Mouse (Mus musculus) liver, embryonic 14.5 days (tissue): ENCODE data around the gene Slc34a3. TPM values are rescaled to one million over a fixed set of nuclear protein-coding genes. Genes with fewer than 3 reads are reported as not detected.

Experiments used
- ATAC-seq: fragments of 200-750 bp; cut with Nextera tagmentation; 2 replicates; pipeline ENCODE4 v1.8.0; 2017; ENCODE audit warnings: moderate number of reproducible peaks, mild to moderate bottlenecking, moderate library complexity; ENCODE audit not compliant: insufficient read depth
- DNase-seq, 3 experiments: peaks; one replicate each; pipeline ENCODE4 v3.0.0-alpha.2; 2012 to 2013; ENCODE audit warnings: low read depth in 3 of 3, low spot score in 3 of 3
- H3K27ac ChIP-seq: fragments of 300-500 bp; sonication (generic); 2 replicates; pipeline ENCODE4 v1.5.1; 2014; ENCODE audit warnings: moderate library complexity, mild to moderate bottlenecking, control low read depth, inconsistent platforms
- H3K27me3 ChIP-seq: fragments of 300-500 bp; sonication (generic); 2 replicates; pipeline ENCODE4 v1.6.1; 2014; ENCODE audit warnings: mild to moderate bottlenecking, low read length, moderate library complexity; ENCODE audit not compliant: control insufficient read depth, insufficient read depth
- H3K36me3 ChIP-seq: fragments of 300-500 bp; sonication (generic); replicated peaks from 2 replicates; pipeline ENCODE4 v1.6.1; 2014; ENCODE audit warnings: low read depth; ENCODE audit not compliant: control insufficient read depth, insufficient read depth
- H3K4me1 ChIP-seq, 2 experiments: fragments of 200-500 bp in 1 of 2; fragments of 300-500 bp in 1 of 2; sonication (generic) in 1 of 2; replicated peaks; 2 replicates each; pipeline ENCODE4 v1.6.1; 2012 to 2014; ENCODE audit warnings: antibody characterized with exemption in 1 of 2, inconsistent platforms in 1 of 2, low read length in 1 of 2; ENCODE audit not compliant: control insufficient read depth in 2 of 2, insufficient read depth in 2 of 2
- H3K4me2 ChIP-seq: fragments of 300-500 bp; sonication (generic); 2 replicates; pipeline ENCODE4 v1.6.1; 2014; ENCODE audit warnings: low read depth, mild to moderate bottlenecking, control low read depth, moderate library complexity
- H3K4me3 ChIP-seq, 2 experiments: fragments of 200-500 bp in 1 of 2; fragments of 300-500 bp in 1 of 2; sonication (generic) in 1 of 2; 2 replicates each; pipeline ENCODE4 v1.5.1; 2012 to 2014; ENCODE audit warnings: low read depth in 2 of 2, low read length in 2 of 2, mild to moderate bottlenecking in 2 of 2, control low read depth in 1 of 2, inconsistent platforms in 1 of 2, moderate library complexity in 1 of 2; ENCODE audit not compliant: insufficient read depth in 1 of 2
- H3K9ac ChIP-seq: fragments of 300-500 bp; sonication (generic); replicated peaks from 2 replicates; pipeline ENCODE4 v1.6.1; 2014; ENCODE audit warnings: mild to moderate bottlenecking, control low read depth, moderate library complexity
- H3K9me3 ChIP-seq: fragments of 300-500 bp; sonication (generic); 2 replicates; pipeline ENCODE4 v1.6.1; 2016; ENCODE audit warnings: low read length, mixed read lengths; ENCODE audit not compliant: control insufficient read depth
- CTCF ChIP-seq: IDR thresholded peaks from 2 replicates; pipeline ENCODE4 v1.5.1; 2016; ENCODE audit warnings: antibody characterized with exemption, low read depth, control low read depth
- EP300 ChIP-seq: IDR thresholded peaks from 2 replicates; pipeline ENCODE4 v1.6.1; 2016; ENCODE audit warnings: antibody characterized with exemption, low read depth
- WGBS: fragments of 180-500 bp; shearing (Covaris S2); extraction: QIAGEN DNeasy Blood & Tissue Kit; methylation state at CpG from one replicate; pipeline ENCODE4 v1.1.7; 2014; ENCODE audit not compliant: insufficient replicate concordance; 5-methylcytosine and 5-hydroxymethylcytosine counted together
- polyA plus RNA-seq, 2 experiments: library from polyadenylated mRNA; depleted of rRNA in 1 of 2; stranded (reverse) in 1 of 2; unstranded in 1 of 2; fragments of >200 nt; fragmentation: Nextera tagmentation in 1 of 2; extraction: Ambion mirVana in 1 of 2; gene quantifications; 2 replicates each; pipeline versions ENCODE4 v1.2.1 to v1.2.3; 2012 to 2014

Slc34a3 gene
- polyA plus RNA-seq, 2 experiments = 0.01 TPM; not detected in 1

DNA sequence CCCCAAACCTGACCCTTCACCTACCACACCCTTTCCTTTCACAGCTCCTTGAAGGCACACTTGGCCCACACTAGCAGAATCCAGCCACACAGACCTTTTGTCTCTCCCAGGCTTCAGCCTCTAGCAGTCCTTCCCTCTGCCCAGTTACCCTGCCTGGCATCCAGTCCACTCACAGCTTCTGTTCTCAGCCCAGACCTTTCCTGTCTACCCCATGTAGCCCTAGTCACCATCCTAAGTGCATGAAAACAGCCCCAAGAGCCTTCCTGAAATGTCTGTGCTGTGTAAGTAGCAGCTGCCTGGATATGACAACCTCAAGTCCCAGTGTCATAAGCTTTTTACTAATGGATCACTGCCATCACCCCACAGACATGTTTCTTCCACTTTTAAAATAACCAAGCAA lies 36.2 kb downstream of the Slc34a3 start:
- Histone ChIP-seq H3K27me3 (no peaks in the 10 kb centered on the region), H3K9me3 (no peaks in the 10 kb centered on the region), H3K27ac (no peak overlapping the region), H3K9ac (no peak overlapping the region), H3K36me3 (peaks cover 38% of the 10 kb centered on the region), H3K4me3 (no peak overlapping the region), H3K4me2 (no peak overlapping the region), H3K4me1 (peaks cover 8 to 14% of the 10 kb centered on the region in 2 experiments)
- TF ChIP-seq EP300 = no peak
- no peak for DNase-seq
- no peak for ATAC-seq

GRCm38 (mm10) chr2:25197191-25197590 lies 37.0 kb downstream of the Slc34a3 start:
- Histone ChIP-seq H3K9ac (no peak overlapping the region), H3K4me1 (peaks cover 8 to 14% of the 10 kb centered on the region in 2 experiments), H3K27me3 (no peaks in the 10 kb centered on the region), H3K4me3 (no peak overlapping the region), H3K9me3 (no peaks in the 10 kb centered on the region), H3K36me3 (peaks cover 30% of the 10 kb centered on the region), H3K4me2 (peak overlapping the region; percentile 63), H3K27ac (peak overlapping the region; percentile 77)
- no peak for TF ChIP-seq EP300
- no peak for TF ChIP-seq CTCF
- WGBS = 21% methylated on average over 2 of the region's 2 CpGs
- DNase-seq (no peak), ATAC-seq (no peak)

DNA sequence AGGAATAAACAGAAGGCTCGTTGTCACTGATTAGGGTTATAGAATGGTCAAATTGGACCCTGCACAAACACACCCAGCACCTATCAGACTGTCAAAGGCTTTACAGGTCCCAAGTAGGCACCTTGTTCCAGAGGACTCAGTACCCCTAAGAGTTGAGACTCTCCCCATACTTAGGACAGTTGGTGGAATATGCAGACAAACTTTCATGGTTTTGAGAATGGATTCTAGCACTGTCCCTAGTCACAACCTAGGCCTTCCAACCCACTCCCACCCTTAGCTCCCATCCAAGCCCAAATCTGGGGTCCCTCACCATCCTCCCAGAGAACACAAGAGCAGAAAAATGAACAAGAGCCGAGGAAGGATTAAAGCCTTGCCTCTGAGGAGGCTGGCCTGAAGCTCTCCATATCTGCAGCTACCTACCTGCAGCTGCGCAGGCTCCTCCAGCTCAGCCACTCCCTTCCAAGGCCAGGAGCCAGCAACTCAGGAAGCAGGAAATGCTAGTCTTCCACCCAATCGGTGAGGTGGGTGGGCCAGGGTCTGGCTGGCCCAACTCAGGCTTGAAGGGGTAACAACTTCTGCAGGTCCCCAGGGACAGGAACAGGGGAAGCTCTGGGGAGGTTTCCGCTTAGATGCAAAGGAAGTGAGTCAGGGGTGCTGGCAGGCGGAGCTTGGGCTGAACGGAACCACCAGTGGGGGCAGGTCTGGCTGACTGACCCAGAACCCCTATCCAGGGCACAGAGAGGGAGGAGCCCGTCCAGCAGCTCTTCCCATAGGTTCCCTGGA lies 37.8 kb downstream of the Slc34a3 start, which contains the start of gene Tor4a:
Gene Tor4a, minus strand, starts transcription at position 715 of the 783 bp plus-strand sequence.
- WGBS = 3% methylated on average over 8 of the region's 8 CpGs
- H3K9ac ChIP-seq = peak within 1 kb of the TSS; percentile 62
- DNase-seq = no peak

DNA sequence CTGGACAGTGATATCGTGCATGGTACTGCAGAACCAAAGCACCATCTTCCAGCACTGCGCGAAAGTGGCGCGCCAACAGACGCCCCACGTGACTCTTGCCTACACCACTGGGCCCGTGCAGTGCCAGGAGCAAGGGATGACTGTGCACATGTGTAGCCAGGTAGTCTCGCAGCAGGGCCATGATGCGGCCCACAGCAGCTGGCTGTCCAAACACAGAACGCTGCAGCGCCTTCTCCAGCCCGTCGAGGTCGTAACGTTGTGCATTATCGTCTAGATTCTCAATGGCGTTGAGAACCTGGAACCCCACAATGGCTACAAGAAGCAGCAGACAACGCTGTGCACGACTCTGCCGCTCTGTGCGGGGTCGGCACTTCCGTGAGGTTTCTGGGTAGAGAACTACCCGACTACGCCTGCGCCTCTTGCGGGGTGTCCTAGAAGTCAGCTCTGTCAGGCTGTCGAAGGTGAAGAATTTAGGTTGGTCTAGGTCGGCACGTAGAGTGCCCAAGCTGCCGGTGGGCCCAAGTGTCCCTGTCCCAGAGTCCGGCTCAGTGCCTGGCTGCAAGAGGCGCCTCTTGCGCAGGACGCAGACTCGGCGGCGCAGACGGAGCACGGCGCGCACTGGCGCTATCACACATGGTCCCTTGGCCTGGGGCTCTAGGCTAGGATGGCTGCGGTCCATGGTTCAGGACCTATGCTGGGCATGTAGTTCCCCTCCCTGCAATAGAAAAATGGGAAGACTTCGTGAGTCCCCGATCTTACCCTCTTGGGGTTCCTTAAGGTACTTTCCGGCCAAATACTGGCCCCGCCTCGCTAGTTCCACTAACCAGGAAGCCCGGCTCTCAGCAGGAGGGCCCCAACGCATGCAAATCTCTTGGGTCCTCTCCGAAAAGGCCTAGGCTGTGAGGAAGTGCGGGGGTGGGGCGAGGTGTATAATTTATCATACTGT lies 38.7 kb downstream of the Slc34a3 start:
- 4% methylated on average over 55 of the region's 55 CpGs for WGBS
- H3K27me3 ChIP-seq = no peaks in the 10 kb centered on the region
- peak overlapping the region; percentile 63 for H3K4me2 ChIP-seq
- peak overlapping the region; percentile 48 to 52 for H3K4me3 ChIP-seq
- H3K9ac ChIP-seq = peak overlapping the region; percentile 62
- H3K9me3 ChIP-seq = no peaks in the 10 kb centered on the region
- TF ChIP-seq EP300 = no peak
- no peak for TF ChIP-seq CTCF
- H3K36me3 ChIP-seq = peaks cover 13% of the 10 kb centered on the region
- ATAC-seq (peak; percentile 64), DNase-seq (no peak)
- H3K27ac ChIP-seq = peak overlapping the region; percentile 77
- peaks cover 8 to 14% of the 10 kb centered on the region in 2 experiments for H3K4me1 ChIP-seq

More for the DNA sequence above, 37.8 kb downstream of the Slc34a3 start, which contains the start of gene Tor4a:
- Histone ChIP-seq H3K4me3 (peak within 1 kb of the TSS; percentile 48 to 52), H3K27ac (peak within 1 kb of the TSS; percentile 77), H3K4me2 (peak within 1 kb of the TSS; percentile 63), H3K36me3 (peaks cover 22% of the 10 kb centered on the region), H3K9me3 (no peaks in the 10 kb centered on the region), H3K27me3 (no peaks in the 10 kb centered on the region), H3K4me1 (peaks cover 8 to 14% of the 10 kb centered on the region in 2 experiments)
- no peak for TF ChIP-seq CTCF
- no peak for TF ChIP-seq EP300
- peak; percentile 68 for ATAC-seq
